Mouse (Mus musculus) liver, embryonic 13.5 days (tissue): Measurements from ENCODE around the gene Tm7sf2. TPM values are rescaled to one million over a fixed set of nuclear protein-coding genes. Genes with fewer than 3 reads are reported as not detected.

Experiments used
- ATAC-seq: fragments of 200-750 bp; cut with Nextera tagmentation; 2 replicates; pipeline ENCODE4 v1.8.0; 2017; ENCODE audit warnings: low read depth, mild to moderate bottlenecking, moderate number of reproducible peaks, moderate library complexity
- DNase-seq: peaks from one replicate; pipeline ENCODE4 v3.0.0; 2022
- H3K27ac ChIP-seq: fragments of 300-500 bp; sonication (generic); 2 replicates; pipeline ENCODE4 v1.5.1; 2015; ENCODE audit warnings: moderate library complexity, mild to moderate bottlenecking, inconsistent platforms
- H3K27me3 ChIP-seq: fragments of 300-500 bp; sonication (generic); 2 replicates; pipeline ENCODE4 v1.6.1; 2015; ENCODE audit warnings: mild to moderate bottlenecking, inconsistent platforms
- H3K36me3 ChIP-seq: fragments of 300-500 bp; sonication (generic); 2 replicates; pipeline ENCODE4 v1.6.1; 2015; ENCODE audit warnings: mild to moderate bottlenecking, inconsistent platforms
- H3K4me1 ChIP-seq: fragments of 300-500 bp; sonication (generic); replicated peaks from 2 replicates; pipeline ENCODE4 v1.6.1; 2015; ENCODE audit warnings: inconsistent platforms
- H3K4me2 ChIP-seq: fragments of 300-500 bp; sonication (generic); 2 replicates; pipeline ENCODE4 v1.6.1; 2015; ENCODE audit warnings: inconsistent platforms, mild to moderate bottlenecking, moderate library complexity
- H3K4me3 ChIP-seq: fragments of 300-500 bp; sonication (generic); replicated peaks from 2 replicates; pipeline ENCODE4 v1.5.1; 2015; ENCODE audit warnings: mild to moderate bottlenecking, inconsistent platforms
- H3K9ac ChIP-seq: fragments of 300-500 bp; sonication (generic); 2 replicates; pipeline ENCODE4 v1.6.1; 2015; ENCODE audit warnings: mild to moderate bottlenecking, inconsistent platforms
- H3K9me3 ChIP-seq: fragments of 300-500 bp; sonication (generic); replicated peaks from 2 replicates; pipeline ENCODE4 v1.6.1; 2016; ENCODE audit warnings: inconsistent platforms
- WGBS: fragments of 180-500 bp; shearing (Covaris S2); methylation state at CpG from one replicate; pipeline ENCODE4 v1.1.7; 2015; ENCODE audit not compliant: insufficient replicate concordance; 5-methylcytosine and 5-hydroxymethylcytosine counted together
- polyA plus RNA-seq: library from polyadenylated mRNA; unstranded; fragments of >200 nt; fragmentation: Nextera tagmentation; extraction: Ambion mirVana; gene quantifications from 2 replicates; pipeline ENCODE4 v1.2.1, GENCODE M21; 2015

Tm7sf2 gene
- polyA plus RNA-seq, 1 experiment from 2014 or later = 30.6 TPM

DNA sequence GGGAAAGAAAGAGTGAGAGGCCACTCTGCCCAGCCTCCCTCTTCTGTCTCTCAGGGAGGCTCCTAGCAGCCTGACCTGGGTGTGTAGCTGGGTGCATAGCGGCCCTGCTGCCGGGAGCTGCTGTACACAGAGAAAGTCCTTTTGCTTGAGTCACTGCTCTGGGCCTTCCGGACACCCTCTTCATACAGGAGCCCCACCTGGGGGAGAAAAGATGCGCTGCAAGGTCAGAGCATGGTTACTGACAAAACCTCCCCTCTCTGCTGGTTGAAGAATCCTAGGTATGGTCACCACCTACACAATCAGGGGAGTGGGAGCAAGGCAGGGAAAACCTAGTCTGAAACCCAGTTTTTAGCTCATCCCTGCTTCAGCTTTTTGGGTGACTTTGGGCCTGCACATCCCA is 778 bp upstream of the Tm7sf2 start:
- Histone ChIP-seq H3K9me3 (no peaks in the 10 kb centered on the region), H3K4me2 (no peak overlapping the region), H3K4me3 (no peak overlapping the region), H3K27me3 (no peaks in the 10 kb centered on the region), H3K9ac (no peak overlapping the region), H3K4me1 (peaks cover 36% of the 10 kb centered on the region), H3K27ac (peak overlapping the region; percentile 40; the same call in 1 of the 2 replicates), H3K36me3 (peaks cover 35% of the 10 kb centered on the region)
- no peak for ATAC-seq
- 72% methylated on average over 4 of the region's 4 CpGs for WGBS
- no peak for DNase-seq

DNA sequence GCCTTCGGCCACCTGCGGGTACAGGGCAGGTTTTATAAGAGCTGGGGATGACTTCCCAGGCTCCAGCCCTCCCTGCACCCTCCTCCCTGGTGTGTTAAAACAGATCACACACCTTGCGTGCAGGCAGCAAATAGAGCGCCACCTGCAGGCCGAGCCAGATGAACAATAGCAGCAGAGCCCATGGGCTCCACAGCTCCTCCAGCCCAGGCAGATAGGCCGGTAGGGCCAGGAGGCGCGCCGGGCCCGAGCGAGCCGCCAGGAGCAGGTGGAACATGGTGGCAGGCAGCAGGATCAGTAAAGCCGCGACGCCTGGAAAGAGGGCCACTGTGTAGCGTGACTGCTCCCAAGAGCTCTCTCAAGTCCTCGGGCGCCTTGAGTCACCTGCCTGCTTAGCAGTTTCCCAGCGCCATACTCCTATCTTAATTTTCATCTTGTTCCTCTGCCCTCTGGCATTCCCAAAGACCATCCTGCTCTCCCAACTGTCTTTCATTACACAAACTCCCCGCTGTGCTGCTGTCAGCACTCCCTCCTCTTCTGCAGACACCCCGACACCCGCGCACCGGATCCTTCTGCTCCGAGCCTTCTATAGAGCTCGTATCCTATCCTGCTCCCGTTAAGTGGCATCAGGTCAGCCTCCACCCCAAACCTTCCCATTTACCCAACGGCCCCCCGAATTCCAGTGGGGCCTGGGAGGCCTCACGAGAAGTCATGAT is 1.0 kb downstream of the Tm7sf2 start:
- WGBS = under 1% methylated on average over 30 of the region's 30 CpGs
- Histone ChIP-seq H3K4me2 (peak overlapping the region; percentile 93), H3K9ac (peak overlapping the region; percentile 79), H3K4me3 (peak overlapping the region; percentile 64), H3K36me3 (peaks cover 30% of the 10 kb centered on the region), H3K27ac (peak overlapping the region; percentile 84), H3K4me1 (peaks cover 49% of the 10 kb centered on the region), H3K9me3 (no peaks in the 10 kb centered on the region), H3K27me3 (no peaks in the 10 kb centered on the region)
- DNase-seq (peak; percentile 83), ATAC-seq (peak; percentile 70)

DNA sequence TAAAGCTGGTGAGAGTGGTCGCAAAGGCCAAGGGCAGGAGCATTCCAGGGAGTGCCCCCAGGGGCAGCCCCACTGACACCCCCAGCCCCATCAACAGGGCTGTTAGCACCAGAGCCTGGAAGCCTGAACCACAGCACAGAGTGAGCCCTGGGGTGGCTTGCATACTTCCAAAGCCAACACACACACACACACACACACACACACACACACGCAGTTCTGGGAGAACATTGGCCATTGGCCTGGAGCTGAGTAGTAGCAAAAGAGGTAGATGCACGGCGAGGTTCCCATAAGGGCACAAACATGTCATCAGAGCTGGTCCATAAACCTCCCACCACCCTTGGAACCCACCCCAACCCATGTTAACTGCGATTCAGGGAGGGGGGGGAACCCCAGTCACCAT is 1.6 kb downstream of the Tm7sf2 start:
- 44% methylated on average over 5 of the region's 5 CpGs for WGBS
- Histone ChIP-seq H3K9ac (peak overlapping the region; percentile 79), H3K36me3 (peaks cover 30% of the 10 kb centered on the region), H3K27ac (peak overlapping the region; percentile 84; the same call in 1 of the 2 replicates), H3K9me3 (no peaks in the 10 kb centered on the region), H3K4me1 (peaks cover 55% of the 10 kb centered on the region), H3K4me3 (peak overlapping the region; percentile 64), H3K4me2 (peak overlapping the region; percentile 93), H3K27me3 (no peaks in the 10 kb centered on the region)
- DNase-seq (no peak), ATAC-seq (no peak)

DNA sequence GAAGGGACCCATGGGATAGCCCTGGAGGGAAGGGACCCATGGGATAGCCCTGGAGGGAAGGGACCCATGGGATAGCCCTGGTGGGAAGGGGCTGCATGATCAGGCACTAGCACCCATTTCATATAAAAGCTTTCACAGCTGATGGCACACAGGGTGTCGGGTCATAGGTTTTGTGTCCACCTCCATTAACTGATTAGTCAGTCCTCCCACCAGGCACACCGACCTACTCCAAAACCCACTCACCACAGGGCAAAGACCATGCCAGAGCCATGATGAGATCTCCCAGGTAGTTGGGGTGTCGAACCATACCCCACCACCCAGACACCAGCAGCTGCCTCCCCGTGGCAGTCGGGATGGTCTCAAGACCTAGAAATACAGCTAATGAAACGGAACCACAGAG is 5.1 kb downstream of the Tm7sf2 start:
- 88% methylated on average over 6 of the region's 6 CpGs for WGBS
- ATAC-seq = no peak
- H3K27me3 ChIP-seq = no peaks in the 10 kb centered on the region
- peaks cover 70% of the 10 kb centered on the region for H3K4me1 ChIP-seq
- peak overlapping the region; percentile 96 for H3K27ac ChIP-seq
- peak overlapping the region; percentile 100 for H3K4me2 ChIP-seq
- H3K4me3 ChIP-seq = peak overlapping the region; percentile 81
- H3K9ac ChIP-seq = peak overlapping the region; percentile 93; the same call in 1 of the 2 replicates
- DNase-seq = no peak
- H3K9me3 ChIP-seq = no peaks in the 10 kb centered on the region
- H3K36me3 ChIP-seq = peaks cover 19% of the 10 kb centered on the region

DNA sequence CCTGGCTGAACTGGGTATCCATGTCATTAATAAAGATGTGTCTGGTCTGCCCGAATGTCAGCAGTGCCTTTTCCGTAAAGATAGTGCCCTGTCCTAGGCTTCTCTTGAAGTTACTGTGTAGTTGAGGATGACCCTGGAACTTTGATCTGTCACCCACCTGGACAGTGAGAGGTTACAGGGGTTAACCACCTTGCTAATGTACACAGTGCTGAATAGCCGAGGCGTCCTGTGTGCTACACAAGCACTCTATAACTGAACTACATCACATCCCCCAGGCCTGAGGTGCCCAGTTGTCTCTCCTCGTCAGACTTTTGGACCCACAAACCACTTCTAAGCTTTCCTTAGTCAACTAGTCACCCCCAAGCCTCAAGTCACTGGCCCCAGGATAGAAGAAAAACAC is 5.8 kb downstream of the Tm7sf2 start:
- H3K4me3 ChIP-seq = peak overlapping the region; percentile 81

DNA sequence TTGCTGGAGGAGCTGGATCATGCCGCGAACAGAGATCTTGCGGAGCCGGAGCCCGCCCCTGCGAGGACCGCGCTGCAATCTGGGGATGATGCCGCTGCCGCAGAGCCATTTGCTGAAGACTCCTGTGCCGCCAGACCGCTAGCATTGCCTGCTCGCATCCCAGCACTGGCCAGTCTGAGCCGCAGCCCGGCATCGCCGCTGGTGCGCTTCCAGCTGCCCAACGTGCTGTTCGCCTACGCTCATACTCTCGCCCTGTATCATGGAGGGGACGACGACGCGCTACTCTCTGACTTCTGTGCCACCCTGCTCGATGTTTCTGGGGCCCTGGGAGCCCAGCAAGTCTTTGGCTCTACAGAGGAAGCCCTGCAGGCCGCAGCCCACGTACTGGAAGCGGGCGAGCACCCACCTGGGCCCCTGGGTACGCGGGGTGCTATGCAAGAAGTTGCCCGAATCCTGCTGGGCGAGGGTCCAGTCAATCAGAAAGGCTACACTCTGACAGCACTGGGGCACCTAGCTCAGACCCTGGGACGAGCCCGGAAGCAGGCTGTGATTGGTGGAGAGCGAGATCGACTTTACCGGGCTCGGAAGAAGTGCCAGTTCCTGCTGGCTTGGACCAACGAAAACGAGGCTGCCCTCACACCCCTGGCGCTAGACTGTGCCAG is 6.4 kb downstream of the Tm7sf2 start:
- 1% methylated on average over 44 of the region's 44 CpGs for WGBS
- ATAC-seq = peak; percentile 16

More for the DNA sequence above, 5.8 kb downstream of the Tm7sf2 start:
- Histone ChIP-seq H3K9ac (peak overlapping the region; percentile 93), H3K4me1 (peaks cover 63% of the 10 kb centered on the region), H3K9me3 (no peaks in the 10 kb centered on the region), H3K27ac (peak overlapping the region; percentile 96), H3K36me3 (peaks cover 19% of the 10 kb centered on the region), H3K4me2 (peak overlapping the region; percentile 100), H3K27me3 (no peaks in the 10 kb centered on the region)
- DNase-seq (no peak), ATAC-seq (no peak)
- WGBS = 47% methylated on average over 5 of the region's 5 CpGs

DNA sequence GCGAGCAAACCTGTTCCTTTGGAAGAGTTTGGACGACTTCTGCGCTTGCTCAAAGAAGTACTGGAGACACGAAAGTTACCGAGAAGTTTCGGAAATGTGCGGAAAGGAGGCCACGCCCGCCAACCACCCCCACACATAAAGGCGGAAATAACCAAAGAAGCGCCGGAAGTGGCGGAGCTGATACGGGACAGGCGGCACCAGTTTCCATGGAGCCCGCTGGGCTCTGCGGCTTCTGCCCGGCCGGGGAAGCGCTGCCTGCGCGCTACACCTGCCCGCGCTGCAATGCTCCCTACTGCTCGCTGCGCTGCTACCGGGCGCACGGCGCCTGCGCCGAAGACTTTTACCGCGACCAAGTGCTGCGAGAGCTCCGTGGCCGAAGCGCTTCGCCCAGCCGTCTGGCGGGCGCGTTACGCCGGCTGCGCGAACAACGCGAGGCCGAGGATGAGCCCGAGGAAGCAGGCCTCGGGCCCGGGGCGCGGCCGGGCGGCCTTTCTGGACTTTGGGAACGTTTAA is 7.1 kb downstream of the Tm7sf2 start, which contains the start of gene Znhit2:
TSS of gene Znhit2 (plus strand) at position 172 of the 513 bp plus-strand sequence.
- peaks cover 22% of the 10 kb centered on the region for H3K36me3 ChIP-seq
- DNase-seq = peak; percentile 87
- WGBS = under 1% methylated on average over 58 of the region's 58 CpGs
- H3K27me3 ChIP-seq = no peaks in the 10 kb centered on the region
- H3K9ac ChIP-seq = peak within 1 kb of the TSS; percentile 93
- H3K4me3 ChIP-seq = peak within 1 kb of the TSS; percentile 81
- H3K9me3 ChIP-seq = no peaks in the 10 kb centered on the region
- H3K4me1 ChIP-seq = peaks cover 60% of the 10 kb centered on the region
- H3K4me2 ChIP-seq = peak within 1 kb of the TSS; percentile 100
- ATAC-seq = peak; percentile 74
- H3K27ac ChIP-seq = peak within 1 kb of the TSS; percentile 96

More for the DNA sequence above, 6.4 kb downstream of the Tm7sf2 start:
- Histone ChIP-seq H3K4me3 (peak overlapping the region; percentile 81), H3K27ac (peak overlapping the region; percentile 96), H3K36me3 (peaks cover 19% of the 10 kb centered on the region), H3K4me1 (peaks cover 60% of the 10 kb centered on the region), H3K4me2 (peak overlapping the region; percentile 100), H3K27me3 (no peaks in the 10 kb centered on the region), H3K9me3 (no peaks in the 10 kb centered on the region), H3K9ac (peak overlapping the region; percentile 93)
- peak; percentile 38 for DNase-seq

DNA sequence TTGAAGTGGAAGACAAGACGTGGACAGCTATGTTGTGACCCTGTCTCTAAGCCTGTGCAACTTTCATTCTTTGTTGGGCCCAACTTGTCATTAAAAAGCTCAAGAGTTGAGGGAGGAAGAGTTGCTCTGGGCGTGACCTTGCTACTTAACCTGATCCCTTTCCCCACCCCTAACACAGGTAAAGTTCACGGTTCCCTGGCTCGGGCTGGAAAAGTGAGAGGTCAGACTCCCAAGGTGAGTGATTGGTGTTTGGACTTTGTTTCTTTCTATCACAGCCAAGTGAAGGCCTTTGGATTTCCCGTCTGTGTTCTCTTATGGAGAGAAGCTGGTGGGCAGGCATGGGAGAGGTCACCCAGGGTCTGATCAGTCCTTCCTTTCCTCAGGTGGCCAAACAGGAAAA is 9.2 kb downstream of the Tm7sf2 start:
- Histone ChIP-seq H3K27me3 (no peaks in the 10 kb centered on the region), H3K27ac (peak overlapping the region; percentile 85), H3K4me3 (peak overlapping the region; percentile 89), H3K9ac (peak overlapping the region; percentile 95), H3K9me3 (no peaks in the 10 kb centered on the region), H3K4me1 (peaks cover 70% of the 10 kb centered on the region), H3K4me2 (peak overlapping the region; percentile 85), H3K36me3 (peaks cover 43% of the 10 kb centered on the region)
- WGBS = 59% methylated on average over 5 of the region's 5 CpGs
- DNase-seq = no peak
- no peak for ATAC-seq

DNA sequence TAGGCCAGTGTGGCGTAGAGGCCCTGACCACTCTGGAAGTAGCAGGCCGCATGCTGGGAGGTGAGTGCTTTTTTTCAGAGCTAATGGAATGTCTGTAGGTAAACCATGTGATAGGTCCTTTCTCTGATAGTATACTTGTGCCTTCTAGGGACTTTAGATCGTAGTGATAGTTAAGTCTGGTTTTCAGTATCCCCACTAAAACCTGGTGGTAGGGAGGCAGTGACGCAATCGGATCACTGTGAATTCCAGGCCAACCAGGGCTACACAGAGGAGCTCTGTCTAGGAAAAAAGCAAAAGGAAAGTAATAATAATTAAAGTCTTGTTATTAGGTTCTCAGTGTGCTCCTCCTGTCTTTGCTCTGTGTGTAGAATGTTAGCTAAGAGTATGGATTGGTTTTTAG is 9.7 kb downstream of the Tm7sf2 start:
- WGBS = 13% methylated on average over 5 of the region's 5 CpGs
- Histone ChIP-seq H3K4me2 (peak overlapping the region; percentile 85), H3K27ac (peak overlapping the region; percentile 85), H3K27me3 (no peaks in the 10 kb centered on the region), H3K4me3 (peak overlapping the region; percentile 89), H3K36me3 (peaks cover 47% of the 10 kb centered on the region), H3K9me3 (no peaks in the 10 kb centered on the region), H3K4me1 (peaks cover 70% of the 10 kb centered on the region), H3K9ac (peak overlapping the region; percentile 95)
- DNase-seq (no peak), ATAC-seq (no peak)

DNA sequence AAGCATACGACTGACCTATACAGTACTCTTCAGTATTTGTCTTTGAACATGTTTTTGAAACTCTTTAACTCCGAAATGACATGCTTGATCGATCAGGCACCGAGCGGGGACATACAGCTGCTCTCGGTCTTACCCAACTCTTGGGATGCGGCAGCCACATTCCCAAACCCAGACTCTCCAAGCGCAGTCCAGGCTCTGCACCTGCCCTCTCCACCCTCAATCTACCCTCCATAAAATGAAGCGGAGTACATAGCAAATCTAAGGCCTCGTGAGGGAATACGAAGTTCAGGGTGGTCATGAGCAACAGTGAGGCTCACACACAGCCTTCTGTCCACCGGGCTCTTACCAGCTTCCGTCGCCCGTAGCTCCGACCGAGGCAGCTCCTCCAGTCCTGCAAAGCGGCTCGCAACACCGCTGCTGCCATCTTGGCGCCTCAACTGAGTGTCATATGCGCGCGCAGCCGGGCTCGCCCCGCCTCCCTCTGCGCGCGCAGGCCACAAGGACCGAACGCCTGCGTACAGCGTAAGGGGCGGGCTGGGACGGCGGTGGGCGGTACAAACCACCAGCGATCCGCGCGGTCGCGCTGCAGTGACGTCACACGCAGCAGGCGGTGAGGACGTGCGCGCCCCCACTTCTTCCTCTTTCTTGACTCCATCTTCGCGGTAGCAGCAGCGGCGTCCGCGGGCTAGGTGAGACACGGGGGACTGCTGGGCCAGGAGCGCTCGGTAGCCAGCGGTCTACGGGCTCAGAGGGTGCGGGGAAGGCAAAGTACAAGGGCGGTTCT is 10.7 kb downstream of the Tm7sf2 start, which contains the start of the genes Mrpl49 and Fau:
TSS of gene Mrpl49 (minus strand) at position 473 of the 784 bp plus-strand sequence.
TSS of gene Fau (plus strand) at position 532 of the 784 bp plus-strand sequence.
- no peaks in the 10 kb centered on the region for H3K9me3 ChIP-seq
- peaks cover 57% of the 10 kb centered on the region for H3K36me3 ChIP-seq
- peak; percentile 97 for DNase-seq
- peak within 1 kb of the TSS; percentile 89 for H3K4me3 ChIP-seq
- peak within 1 kb of the TSS; percentile 95 for H3K9ac ChIP-seq
- ATAC-seq = peak; percentile 79
- WGBS = under 1% methylated on average over 63 of the region's 63 CpGs
- peaks cover 68% of the 10 kb centered on the region for H3K4me1 ChIP-seq
- no peaks in the 10 kb centered on the region for H3K27me3 ChIP-seq
- peak within 1 kb of the TSS; percentile 95 for H3K4me2 ChIP-seq
- peak within 1 kb of the TSS; percentile 85 for H3K27ac ChIP-seq
